Mouse (Mus musculus) 3T3-L1 (cell line): ENCODE data around the gene Rapgefl1.
A peak's percentile ranks its signal among the peaks of the same experiment; 100 is the strongest.

Experiments
- DNase-seq: peaks from one replicate; pipeline ENCODE4 v3.0.0-alpha.2; 2015; ENCODE audit warnings: low read depth, low spot score

The Rapgefl1 gene

GRCm38 (mm10) chr11:98836651-98837141, at the start of gene Rapgefl1:
Gene Rapgefl1, plus strand, starts transcription at chr11:98836785.
- peak; percentile 77 for DNase-seq

GRCm38 (mm10) chr11:98787229-98787628, 49.4 kb upstream of the Rapgefl1 start:
- DNase-seq: no peak

- peak; percentile 61 for DNase-seq
These were observed 48.9 kb upstream of the Rapgefl1 start for GRCm38 (mm10) chr11:98787691-98788090.

- no peak for DNase-seq
These were observed 48.4 kb upstream of the Rapgefl1 start for GRCm38 (mm10) chr11:98788139-98788538.

DNA sequence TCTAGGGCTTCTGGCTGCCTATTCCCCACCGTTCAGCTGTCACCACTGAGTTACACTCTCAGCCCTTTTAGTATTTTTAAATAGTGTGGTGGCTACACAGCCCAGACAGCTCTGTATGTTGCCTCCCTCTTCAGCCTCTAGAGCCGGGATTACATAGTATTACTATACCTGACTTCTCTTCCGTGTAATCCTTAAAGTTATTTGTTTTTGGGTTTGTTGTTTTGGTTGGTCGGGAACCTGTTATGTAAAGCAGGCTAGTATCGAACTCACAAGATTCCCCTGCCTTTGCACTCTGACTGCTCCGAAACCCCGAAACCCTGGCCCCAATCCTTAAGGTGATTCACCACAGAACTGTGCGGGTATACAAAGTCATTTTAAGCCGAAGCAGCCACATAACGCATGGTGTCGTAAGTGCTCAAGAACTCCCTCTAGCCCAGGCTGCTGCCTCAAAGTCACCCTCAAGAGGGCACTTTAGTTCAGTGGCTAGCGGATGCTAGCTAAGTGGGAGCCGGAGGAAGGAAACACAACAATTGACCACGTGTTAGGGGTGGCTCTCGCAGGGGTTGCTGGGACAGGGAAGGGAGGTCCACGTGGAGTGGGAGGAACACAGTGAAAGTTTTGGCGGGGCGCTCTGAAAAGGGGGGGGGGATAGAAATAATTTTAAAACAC, 47.9 kb upstream of the Rapgefl1 start:
- peak; percentile 98 for DNase-seq

DNA sequence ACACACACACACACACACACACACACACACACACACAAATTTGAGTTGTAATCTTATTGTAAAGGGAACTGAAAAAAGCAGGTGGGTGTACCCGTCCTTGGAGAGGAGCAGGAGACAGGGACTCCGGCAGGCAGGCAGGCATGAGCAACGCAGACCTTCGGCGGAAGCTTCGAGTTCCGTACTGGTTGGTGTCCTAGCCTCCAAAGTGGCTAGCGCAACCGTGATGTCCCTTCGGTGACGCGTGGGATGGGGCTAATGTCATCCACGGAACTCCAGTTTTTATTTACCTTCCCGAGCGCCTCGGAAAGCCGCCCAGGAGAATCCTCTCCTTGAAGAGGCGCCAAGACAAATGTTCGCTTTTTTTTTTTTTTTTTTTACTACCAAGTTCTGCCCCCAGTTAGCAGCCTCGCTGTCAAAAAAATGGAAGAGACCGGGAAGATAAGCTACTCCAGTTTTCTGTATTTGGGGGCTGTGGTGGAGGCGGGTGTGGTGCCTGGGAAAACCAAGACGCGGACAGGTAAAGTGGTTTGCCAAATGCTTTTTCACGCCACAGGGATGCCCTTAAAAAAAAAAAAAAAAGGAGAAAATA, 47.3 kb upstream of the Rapgefl1 start:
- no peak for DNase-seq

DNA sequence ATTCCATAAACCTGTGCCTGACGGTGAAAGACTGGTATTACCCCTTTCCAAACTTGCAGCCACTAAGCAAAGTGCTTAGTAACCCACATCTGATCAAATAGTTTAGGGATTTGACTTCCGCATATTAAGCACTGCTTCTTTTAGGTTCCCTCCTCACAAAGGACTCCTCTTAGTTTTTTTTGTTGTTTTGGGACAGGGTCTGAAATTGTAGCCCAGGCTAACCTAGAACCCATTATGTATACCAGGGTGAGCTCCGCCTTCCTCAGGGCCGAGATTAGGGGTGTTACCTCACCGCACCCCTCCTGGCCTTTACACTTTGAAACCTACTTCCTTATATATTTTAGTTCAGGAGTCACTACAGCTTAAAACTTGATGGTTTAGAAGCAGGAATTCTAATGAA, 46.8 kb upstream of the Rapgefl1 start:
- no peak for DNase-seq

DNA sequence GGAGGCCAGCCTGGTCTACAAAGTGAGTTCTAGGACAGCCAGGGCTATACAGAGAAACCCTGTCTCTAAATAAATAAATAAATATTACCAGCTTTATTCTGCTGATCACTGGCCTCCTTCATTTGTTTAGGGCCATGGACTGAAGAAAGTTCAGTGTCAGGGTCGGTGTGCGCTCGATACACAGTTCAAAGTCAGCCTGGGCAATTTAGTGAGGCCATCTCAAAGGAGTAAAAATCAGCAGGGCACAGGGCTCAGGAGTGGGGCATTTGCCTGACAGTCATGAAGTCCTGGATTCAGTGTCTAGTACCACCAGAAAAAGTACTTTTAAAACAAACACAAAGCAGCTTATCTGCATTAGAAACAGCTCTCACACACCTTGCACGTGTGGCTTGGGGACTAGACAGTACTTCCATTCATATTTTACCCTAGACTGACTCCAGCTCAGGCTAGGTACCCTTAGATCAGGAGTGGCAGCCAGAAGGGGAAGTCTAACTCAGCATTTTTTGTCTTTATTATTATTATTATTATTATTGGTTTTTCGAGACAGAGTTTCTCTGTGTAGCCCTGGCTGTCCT, 45.9 kb upstream of the Rapgefl1 start:
- no peak for DNase-seq

DNA sequence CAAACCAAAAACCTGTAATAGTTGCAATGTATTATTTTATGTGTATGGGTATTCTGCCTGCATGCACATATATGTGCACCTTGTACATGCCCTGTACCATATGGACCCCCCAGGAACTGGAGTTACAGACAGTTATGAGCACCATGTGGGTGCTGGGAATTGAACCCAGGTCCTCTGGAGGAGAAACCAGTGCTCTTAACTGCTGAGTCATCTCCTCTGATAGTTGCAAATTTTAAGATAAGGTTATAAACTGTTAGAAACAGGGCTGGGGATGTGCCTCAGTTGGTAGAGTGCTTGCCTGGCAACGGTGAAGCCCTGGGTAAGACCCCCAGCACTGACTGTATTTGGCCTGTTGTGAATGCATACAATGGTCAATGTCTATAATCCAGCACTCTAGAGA, 45.1 kb upstream of the Rapgefl1 start:
- no peak for DNase-seq

DNA sequence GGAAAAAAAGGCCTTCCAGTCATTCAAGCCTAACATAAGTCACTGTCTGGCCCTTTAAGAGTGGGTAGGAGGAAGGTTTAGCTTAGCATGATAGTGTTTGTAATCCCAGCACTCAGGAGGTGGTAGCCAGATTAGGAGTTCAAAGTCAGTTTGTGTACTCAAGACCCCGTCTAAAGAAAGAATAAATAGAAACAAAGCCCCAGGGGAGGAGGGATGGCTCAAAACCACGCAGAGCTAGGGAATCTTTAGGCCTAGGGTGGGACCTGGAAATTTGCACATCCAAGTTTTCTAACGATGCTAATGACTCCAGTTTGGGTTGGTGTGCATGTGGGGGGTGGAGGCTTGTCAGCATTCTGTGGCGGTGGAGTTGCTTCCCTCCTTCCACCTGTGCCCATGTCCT, 44.5 kb upstream of the Rapgefl1 start:
- DNase-seq: no peak

DNA sequence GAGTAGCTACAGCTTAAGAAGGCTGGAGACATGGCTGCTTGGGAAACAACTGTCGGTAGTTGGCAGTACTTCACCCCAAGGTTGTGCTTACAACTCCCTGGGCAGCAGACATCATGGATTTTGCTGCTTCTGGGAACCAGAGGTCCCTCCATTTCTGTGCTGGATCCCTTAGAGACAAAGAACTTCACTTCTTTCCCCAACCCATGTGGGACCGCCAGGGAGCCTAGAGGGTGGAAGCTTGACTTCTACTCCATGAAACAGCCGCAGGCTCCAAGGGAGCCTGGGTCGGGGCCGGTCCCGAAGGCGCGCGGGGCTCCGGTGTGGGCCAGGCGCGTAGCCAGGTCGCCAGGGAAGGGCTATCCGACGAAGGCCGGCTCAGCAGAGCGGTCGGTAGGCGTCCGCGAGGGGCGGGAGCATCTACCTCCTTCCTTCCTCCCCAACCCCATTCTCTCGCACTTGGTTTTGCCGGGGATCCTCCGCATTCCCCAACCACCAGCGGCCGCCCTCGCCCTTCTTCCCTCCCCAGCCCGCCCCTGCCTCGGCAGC, 42.0 kb upstream of the Rapgefl1 start:
- peak; percentile 84 for DNase-seq

GRCm38 (mm10) chr11:98795015-98795713, 41.4 kb upstream of the Rapgefl1 start, which contains the start of gene Msl1:
Gene Msl1, plus strand, starts transcription at chr11:98795516.
- peak; percentile 76 for DNase-seq

DNA sequence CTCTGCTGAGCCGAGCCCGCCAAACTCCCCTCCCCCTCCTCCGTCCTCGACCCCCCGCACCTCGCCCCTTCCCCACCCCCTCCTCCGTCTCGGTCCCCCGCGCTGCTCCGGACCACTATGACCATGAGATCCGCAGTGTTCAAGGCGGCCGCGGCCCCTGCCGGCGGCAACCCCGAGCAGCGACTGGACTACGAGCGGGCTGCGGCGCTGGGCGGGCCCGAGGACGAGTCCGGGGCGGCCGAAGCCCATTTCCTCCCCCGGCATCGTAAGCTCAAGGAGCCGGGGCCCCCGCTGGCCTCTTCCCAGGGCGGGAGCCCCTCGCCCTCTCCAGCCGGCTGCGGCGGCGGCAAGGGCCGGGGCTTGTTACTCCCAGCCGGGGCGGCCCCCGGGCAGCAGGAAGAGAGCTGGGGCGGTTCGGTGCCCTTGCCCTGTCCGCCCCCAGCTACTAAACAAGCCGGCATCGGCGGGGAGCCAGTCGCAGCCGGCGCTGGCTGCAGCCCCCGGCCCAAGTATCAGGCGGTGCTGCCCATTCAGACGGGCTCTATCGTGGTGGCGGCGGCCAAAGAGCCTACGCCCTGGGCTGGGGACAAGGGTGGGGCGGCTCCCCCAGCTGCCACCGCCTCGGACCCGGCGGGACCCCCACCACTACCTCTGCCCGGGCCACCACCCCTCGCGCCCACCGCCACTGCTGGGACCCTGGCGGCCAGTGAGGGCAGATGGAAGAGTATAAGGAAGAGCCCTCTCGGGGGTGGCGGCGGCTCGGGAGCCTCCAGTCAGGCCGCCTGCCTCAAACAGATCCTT, 40.7 kb upstream of the Rapgefl1 start:
- DNase-seq: peak; percentile 58

GRCm38 (mm10) chr11:98796515-98797216, 39.9 kb upstream of the Rapgefl1 start:
- DNase-seq: peak; percentile 70

- DNase-seq: no peak
These were observed 39.3 kb upstream of the Rapgefl1 start for GRCm38 (mm10) chr11:98797306-98797705.

DNA sequence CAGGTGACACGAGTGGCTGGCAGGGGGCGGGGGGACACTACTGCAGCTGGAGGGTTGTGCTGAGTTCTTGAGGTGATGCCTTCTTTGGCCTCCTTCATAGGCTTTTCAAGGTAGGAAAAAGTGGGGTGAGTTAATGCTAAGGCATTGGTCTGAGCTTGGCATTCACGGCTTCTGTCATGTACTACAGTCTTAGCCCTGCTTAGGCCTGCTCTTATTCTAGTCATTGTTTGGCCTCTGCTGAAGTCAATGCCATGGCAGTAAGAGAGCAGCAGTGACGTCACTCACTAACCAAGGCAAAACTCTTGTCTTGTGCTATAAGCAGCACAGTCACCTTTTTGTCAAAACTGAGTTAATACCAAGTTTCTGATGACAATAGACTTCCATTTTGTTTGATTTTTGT, 38.7 kb upstream of the Rapgefl1 start:
- no peak for DNase-seq

- DNase-seq: no peak
These were observed 32.0 kb upstream of the Rapgefl1 start, which contains the start of gene Casc3 for GRCm38 (mm10) chr11:98804605-98805004. Gene Casc3, plus strand, starts transcription at chr11:98804905.

- no peak for DNase-seq
These were observed 28.2 kb upstream of the Rapgefl1 start for GRCm38 (mm10) chr11:98808417-98808816.

DNA sequence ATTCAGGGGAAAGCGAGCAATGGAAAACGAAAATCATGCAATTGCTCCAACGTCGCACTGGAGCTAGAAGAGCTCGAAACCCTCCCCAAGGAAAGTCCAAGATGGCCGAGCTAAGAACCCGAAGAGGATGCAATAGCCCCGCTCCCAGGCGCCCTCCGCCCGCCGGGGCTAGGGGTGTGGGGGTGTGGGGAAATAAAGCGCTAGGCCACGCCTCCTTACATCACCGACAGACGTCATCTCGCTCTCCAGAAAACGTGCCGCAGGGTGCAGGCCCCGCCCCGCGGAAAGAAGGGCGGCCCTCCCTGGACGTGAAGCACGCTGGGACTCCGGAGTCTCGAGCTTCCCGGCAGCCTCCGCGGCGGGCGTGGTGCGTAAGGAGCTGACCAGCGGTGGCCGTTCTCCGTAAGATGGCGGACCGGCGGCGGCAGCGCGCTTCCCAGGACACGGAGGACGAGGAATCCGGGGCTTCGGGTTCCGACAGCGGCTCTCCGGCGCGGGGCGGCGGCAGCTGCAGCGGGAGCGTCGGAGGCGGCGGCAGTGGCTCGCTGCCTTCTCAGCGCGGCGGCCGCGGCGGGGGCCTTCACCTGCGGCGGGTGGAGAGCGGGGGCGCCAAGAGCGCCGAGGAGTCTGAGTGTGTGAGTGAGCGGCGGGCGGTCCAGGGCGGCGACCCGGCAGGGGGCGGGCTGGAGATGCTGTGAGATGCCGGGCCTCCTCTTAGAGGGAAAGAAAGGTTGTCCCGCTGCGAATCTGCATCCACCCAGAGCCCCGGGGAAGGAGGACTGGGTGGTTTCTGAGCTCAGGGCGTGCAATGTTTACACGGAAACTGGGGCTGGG, 26.9 kb upstream of the Rapgefl1 start:
- peak; percentile 97 for DNase-seq

- no peak for DNase-seq
These were observed 25.9 kb upstream of the Rapgefl1 start for GRCm38 (mm10) chr11:98810686-98811085.
